Mouse (Mus musculus) cerebellum, adult 9-10 months (tissue): ENCODE measurements at regions not wholly inside any gene's neighbourhood (a gene's known extent, or its start where the extent isn't known, plus 50 kb on each side); places are given as distances from the start of the nearest gene placed in this dataset.
"Not testable (repeated sequence)": the region's sequence is repeated elsewhere in the genome, so short reads cannot be mapped to it uniquely, and the experiment has no call there.

Experiments used
- DNase-seq: peaks from one replicate; pipeline ENCODE4 v3.0.0; 2022

GRCm38 (mm10) chr11:24925135-24925534 lies 847.3 kb downstream of the Bcl11a start:
- DNase-seq: no peak

GRCm38 (mm10) chr11:24943646-24944045 lies 865.8 kb downstream of the Bcl11a start:
- DNase-seq: no peak

GRCm38 (mm10) chr11:24951161-24951560 lies 873.3 kb downstream of the Bcl11a start:
- DNase-seq: no peak

GRCm38 (mm10) chr11:24972359-24972758 lies 894.5 kb downstream of the Bcl11a start:
- no peak for DNase-seq

GRCm38 (mm10) chr11:24980193-24980665 lies 902.4 kb downstream of the Bcl11a start:
- peak; percentile 90 for DNase-seq

GRCm38 (mm10) chr11:24983060-24983629 lies 905.3 kb downstream of the Bcl11a start:
- DNase-seq: no peak

GRCm38 (mm10) chr11:25005491-25005890 lies 927.6 kb downstream of the Bcl11a start:
- no peak for DNase-seq

- no peak for DNase-seq
Observed at GRCm38 (mm10) chr11:25026786-25027185, 948.9 kb downstream of the Bcl11a start.

GRCm38 (mm10) chr11:25040983-25041382 lies 963.1 kb downstream of the Bcl11a start:
- no peak for DNase-seq

- no peak for DNase-seq
Observed at GRCm38 (mm10) chr11:25042763-25043162, 964.9 kb downstream of the Bcl11a start.

GRCm38 (mm10) chr11:25045339-25045738 lies 967.5 kb downstream of the Bcl11a start:
- DNase-seq: no peak

GRCm38 (mm10) chr11:25045977-25046376 lies 968.1 kb downstream of the Bcl11a start:
- no peak for DNase-seq

GRCm38 (mm10) chr11:25055698-25056097 lies 977.8 kb downstream of the Bcl11a start:
- no peak for DNase-seq

GRCm38 (mm10) chr11:25057093-25057521 lies 979.3 kb downstream of the Bcl11a start:
- DNase-seq: no peak

- DNase-seq: no peak
Observed at GRCm38 (mm10) chr11:25057543-25057942, 979.7 kb downstream of the Bcl11a start.

GRCm38 (mm10) chr11:25063042-25063441 lies 985.2 kb downstream of the Bcl11a start:
- DNase-seq: no peak

GRCm38 (mm10) chr11:25063978-25064377 lies 986.1 kb downstream of the Bcl11a start:
- no peak for DNase-seq

GRCm38 (mm10) chr11:25099976-25100375 lies 1022.1 kb downstream of the Bcl11a start:
- not testable (repeated sequence) for DNase-seq

- DNase-seq: no peak
Observed at GRCm38 (mm10) chr11:25104432-25104831, 1026.6 kb downstream of the Bcl11a start.

GRCm38 (mm10) chr11:25124458-25124857 lies 1046.6 kb downstream of the Bcl11a start:
- DNase-seq: no peak

- DNase-seq: peak; percentile 12
Observed at GRCm38 (mm10) chr11:25142226-25142625, 1064.4 kb downstream of the Bcl11a start.

- DNase-seq: no peak
Observed at GRCm38 (mm10) chr11:25142833-25143232, 1065.0 kb downstream of the Bcl11a start.

- no peak for DNase-seq
Observed at GRCm38 (mm10) chr11:25147287-25147686, 1063.3 kb downstream of the 5730522E02Rik start.

GRCm38 (mm10) chr11:25156705-25157104 lies 1053.9 kb downstream of the 5730522E02Rik start:
- DNase-seq: no peak
